Mouse (Mus musculus) gastrocnemius, postnatal 14 days (tissue): ENCODE measurements around the gene Hoxb5. TPM values are rescaled to one million over a fixed set of nuclear protein-coding genes. Genes with fewer than 3 reads are reported as not detected.

Experiments used
- DNase-seq: peaks from one replicate; pipeline ENCODE4 v3.0.0; 2021; ENCODE audit warnings: mixed read lengths
- intact Hi-C: fragments of 180-260 bp; cut with DNase I; formaldehyde crosslinking; loops from one replicate; pipeline ENCODE4 v1.15.1; 2025; ENCODE audit warnings: low total_unique reads
- total RNA-seq, 2 experiments: library from RNA; stranded (reverse); gene quantifications; 2 replicates each; pipeline ENCODE4 v1.2.3; 2021

The Hoxb5 gene
- total RNA-seq, 2 experiments from 2014 or later: 0.90 to 0.91 TPM

DNA sequence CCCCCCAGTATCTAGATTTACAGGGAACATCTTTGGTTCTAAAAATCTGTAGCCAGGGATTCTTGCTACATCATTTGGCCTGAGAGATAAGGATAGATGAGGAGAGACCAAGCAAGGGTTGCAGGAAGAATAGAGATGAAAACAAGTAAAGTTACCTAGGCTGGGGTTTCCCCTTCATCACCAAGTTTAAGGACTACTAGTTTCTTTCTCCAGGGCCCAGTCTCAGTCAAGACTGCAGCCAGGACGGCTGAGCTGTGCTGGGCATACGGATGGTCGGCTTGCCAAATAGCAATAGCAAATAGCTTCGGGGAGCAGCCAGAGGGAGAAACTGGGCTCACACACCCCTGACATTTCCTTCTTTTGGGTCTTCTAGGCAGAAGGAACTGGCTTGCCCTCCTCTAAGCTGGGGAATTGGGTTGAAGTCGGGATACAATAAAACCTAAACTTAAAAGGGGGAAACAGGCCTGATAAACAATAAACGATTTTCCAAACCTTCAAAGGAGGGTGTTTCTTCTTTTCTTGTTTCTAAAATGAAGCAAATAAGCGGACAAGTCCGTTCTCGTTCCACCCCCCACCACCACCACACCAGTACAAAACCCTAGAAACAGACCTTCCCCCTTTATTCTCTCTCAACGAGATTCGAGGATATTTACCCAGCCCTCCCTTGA, 5.0 kb upstream of the Hoxb5 start:
- no peak for DNase-seq
- intact Hi-C loops: no loop called here

DNA sequence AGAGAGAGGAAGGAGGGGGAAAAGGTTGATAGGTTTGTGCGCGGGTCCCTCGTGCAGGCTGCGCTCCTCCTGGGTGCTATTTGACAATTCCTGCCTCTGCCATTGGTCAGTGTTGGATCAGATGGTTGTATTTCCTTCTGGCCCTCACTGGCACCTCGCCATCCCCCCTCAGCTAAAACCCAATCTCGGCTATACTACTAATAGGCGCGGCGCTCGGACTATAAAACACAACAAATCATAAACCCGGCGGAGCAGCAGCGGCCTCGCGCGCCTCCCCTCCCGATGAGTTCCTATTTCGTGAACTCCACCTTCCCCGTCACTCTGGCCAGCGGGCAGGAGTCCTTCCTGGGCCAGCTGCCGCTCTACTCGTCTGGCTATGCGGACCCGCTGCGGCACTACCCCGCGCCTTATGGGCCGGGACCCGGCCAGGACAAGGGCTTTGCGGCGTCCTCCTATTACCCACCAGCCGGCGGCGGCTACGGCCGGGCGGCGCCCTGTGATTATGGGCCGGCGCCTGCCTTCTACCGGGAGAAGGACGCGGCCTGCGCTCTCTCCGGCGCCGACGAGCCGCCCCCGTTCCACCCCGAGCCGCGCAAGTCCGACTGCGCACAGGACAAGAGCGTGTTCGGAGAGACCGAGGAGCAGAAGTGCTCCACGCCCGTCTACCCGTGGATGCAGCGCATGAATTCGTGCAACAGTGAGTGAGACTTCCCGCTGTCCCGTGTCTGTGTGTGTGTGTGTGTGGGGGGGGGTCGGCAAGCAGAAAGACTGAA, 4.1 kb upstream of the Hoxb5 start:
- intact Hi-C loops: no loop called here
- no peak for DNase-seq

DNA sequence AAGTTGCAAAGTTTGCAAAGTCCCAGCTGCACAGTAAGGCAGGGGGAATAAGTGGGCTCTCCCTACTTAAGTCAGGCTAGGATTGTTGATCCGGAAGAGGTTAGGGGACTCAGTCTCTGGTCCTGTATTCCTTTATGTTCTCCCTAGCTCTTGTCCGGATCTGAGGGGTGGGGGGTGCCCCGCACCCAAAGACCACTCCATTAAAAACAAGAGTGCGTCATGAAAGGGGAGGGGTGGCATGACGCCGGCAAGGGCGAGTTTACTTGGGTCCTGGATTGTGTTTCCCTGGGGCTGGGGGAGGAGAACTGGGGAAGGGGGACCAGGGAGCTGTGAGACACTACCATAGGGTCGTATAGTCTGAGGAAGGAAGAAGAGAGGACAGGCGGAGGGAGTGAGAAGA, 3.4 kb upstream of the Hoxb5 start:
- DNase-seq: no peak
- intact Hi-C loops: loop anchor here (5.0 to 10.0 kb wide), 2 partner anchors 105 to 238 kb away; no protein-coding TSS in a partner anchor

DNA sequence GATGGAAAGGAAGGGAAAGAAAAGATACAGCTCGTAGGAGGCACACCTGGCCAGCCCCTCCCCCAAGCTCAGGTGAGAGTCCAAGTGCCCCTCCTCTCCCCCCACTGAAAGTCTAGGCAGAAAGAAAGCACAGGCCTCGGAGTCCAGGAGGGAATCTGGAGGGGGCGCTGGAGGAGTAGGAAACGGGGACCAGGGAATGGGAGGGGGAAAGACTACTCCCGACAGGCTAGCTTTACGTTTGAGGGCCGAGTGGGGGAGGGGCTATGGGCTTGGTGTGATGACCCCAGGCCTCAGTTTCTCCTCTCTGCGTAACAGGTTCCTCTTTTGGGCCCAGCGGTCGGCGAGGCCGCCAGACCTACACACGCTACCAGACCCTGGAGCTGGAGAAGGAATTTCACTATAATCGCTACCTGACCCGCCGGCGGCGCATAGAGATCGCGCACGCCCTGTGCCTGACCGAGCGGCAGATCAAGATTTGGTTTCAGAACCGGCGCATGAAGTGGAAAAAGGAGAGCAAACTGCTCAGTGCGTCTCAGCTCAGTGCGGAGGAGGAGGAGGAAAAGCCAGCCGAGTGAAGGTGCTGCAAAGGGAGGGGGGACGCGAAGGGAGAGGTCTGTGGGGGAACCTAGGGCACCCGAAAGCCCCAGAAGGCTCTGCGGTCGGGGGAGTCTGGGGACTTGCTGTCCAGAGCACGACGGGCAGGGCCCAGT, 2.6 kb upstream of the Hoxb5 start:
- DNase-seq: no peak
- intact Hi-C loops: loop anchor here (5.0 to 10.0 kb wide), 2 partner anchors 104 to 237 kb away; no protein-coding TSS in a partner anchor

DNA sequence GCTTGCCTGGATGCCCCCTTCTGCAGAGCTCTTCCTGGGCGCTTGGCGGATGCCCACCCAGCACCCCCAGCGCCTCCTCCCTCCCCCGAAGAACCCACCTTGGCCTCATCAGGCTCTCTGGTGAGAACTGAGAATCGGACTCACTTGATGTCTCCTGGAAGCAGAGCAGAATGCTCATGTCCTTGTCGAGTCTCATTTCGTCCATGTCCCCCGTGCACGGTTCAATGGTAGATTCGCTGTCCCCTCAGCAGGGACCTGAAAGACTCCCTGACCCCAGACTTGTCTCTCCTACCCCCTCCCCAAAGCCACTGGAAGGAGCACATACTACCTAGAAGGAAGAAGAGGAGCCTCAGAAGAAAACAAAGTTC, 2.1 kb upstream of the Hoxb5 start:
- no peak for DNase-seq
- intact Hi-C loops: loop anchor here (5.0 to 10.0 kb wide), 2 partner anchors 104 to 236 kb away; no protein-coding TSS in a partner anchor

DNA sequence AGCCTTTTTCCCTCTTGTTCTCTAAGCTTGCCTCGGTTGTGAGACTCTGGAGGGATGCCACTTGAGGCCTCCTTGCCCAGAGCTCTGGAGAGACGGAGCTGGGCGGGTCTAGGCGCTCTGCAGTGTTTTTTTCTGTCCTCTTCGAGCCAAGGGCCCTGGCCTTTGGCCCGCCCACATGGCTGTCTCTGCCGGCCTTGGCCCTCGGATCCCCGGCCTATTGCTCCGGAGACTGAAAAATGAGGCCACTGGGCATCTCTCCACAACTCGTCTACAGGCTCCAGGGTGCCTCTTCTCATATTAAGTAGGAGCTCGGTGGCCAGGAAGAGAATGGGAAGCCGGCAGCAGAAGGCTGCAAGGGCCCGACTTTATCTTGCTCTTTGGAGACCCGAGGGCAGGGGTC, 1.3 kb upstream of the Hoxb5 start:
- no peak for DNase-seq
- intact Hi-C loops: loop anchor here (5.0 to 10.0 kb wide), 2 partner anchors 103 to 235 kb away; no protein-coding TSS in a partner anchor

DNA sequence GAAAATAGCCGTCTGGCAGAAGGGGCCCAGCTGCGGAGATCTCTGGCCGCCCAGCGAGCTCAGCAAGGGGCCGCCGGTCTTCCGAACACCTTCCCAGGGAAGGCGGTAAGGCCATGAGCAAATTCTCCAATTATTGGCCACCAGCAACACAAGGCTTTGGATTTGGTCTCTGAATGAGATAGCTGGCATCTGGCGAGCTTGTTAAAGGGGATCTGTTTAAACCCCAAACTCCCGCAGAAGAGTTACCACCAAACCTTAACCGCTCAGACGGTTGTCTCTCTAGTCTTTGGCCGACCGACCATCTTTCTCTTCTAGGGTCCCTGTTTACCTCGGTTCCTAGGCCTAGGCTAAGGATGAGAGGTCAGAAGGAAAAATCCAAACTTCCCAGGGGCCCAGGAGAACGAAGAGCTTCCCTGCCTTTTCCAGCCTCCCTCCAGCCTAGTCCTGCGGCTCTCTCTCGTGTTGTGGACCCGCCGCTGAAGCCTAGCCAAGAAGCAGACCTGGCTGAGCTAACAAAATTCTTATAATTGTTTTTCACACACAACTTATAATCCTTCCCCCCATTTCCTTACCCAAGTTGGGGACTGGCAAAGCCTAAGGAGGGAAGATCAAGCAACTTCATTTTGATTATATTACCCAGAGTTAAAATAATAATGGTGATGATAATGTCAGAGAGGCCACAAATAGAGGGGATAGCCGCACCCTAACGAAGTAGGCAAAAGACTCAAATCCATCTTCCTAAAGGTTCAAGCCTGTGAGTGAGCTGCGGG, 570 bp upstream of the Hoxb5 start:
- DNase-seq: no peak
- intact Hi-C loops: loop anchor here (5.0 to 10.0 kb wide), 2 partner anchors 102 to 235 kb away; no protein-coding TSS in a partner anchor

DNA sequence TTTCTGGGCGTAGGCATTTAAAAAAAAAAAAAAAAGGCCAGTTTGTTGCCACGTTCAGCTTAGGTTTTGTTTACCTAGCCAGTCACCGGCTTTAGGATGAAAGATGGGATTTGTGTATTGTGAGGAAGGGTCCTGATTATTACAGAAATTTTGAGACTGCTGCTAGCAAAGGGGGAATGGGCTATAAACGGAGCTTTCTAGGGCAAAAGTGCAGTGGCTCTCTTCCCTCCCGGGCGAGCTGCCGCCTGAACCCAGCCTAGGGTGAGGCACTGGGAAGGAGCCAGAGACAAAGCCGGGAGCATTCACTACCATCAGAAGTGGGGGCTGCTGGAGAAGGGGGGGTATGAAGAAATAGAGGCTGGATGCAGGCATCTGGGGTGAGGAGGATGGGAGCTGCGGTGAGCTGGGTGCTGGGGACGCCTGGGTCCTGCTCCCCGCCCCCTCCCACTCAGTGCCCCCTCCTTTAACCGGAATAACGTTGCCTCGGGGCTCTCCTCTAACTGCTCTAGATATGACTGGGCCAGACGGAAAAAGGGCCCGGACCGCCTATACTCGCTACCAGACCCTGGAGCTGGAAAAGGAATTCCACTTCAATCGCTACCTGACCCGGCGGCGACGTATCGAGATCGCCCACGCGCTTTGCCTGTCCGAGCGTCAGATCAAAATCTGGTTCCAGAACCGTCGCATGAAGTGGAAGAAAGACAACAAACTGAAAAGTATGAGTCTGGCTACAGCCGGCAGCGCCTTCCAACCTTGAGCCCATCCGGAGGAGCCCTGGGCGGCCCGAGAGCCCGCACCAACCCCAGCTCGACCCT, 1.5 kb downstream of the Hoxb5 start:
- DNase-seq: no peak
- intact Hi-C loops: loop anchor here (5.0 to 10.0 kb wide), 2 partner anchors 100 to 233 kb away; no protein-coding TSS in a partner anchor

DNA sequence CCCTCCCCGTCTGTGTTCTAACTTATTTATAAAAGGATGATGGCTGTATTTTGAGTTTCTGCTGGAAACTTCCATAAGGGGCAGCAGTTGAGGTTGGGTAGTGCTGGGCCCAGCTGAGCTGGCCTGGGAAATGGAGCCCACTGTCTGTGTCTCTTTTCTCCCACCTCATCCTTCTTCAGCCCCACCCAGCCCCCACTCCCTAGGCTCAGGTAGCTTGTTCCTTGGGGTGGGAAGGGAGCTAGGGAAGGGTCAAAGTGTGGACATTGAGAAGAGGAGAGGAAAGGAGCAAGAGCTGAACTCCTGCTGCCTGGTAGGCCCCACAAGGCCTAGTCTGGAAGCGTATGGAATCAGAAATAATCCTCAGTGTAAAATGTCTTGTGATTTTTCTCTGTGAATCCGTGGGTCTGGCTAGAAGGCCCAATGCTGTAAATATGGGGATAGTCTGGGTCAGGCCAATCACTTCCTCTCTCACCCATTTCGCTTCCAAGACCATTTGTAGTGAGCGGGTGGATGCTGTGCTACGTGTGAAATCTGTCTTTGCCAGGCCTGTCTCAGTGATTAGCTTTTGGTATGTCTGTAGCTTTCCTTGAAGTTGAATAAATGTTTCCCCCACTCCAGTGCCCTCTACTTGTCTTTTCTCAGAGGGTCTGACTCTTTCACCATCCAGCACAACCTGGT, 2.5 kb downstream of the Hoxb5 start:
- DNase-seq: no peak
- intact Hi-C loops: loop anchor here (10.0 kb wide), 1 partner anchor 99 kb away; no protein-coding TSS in a partner anchor

DNA sequence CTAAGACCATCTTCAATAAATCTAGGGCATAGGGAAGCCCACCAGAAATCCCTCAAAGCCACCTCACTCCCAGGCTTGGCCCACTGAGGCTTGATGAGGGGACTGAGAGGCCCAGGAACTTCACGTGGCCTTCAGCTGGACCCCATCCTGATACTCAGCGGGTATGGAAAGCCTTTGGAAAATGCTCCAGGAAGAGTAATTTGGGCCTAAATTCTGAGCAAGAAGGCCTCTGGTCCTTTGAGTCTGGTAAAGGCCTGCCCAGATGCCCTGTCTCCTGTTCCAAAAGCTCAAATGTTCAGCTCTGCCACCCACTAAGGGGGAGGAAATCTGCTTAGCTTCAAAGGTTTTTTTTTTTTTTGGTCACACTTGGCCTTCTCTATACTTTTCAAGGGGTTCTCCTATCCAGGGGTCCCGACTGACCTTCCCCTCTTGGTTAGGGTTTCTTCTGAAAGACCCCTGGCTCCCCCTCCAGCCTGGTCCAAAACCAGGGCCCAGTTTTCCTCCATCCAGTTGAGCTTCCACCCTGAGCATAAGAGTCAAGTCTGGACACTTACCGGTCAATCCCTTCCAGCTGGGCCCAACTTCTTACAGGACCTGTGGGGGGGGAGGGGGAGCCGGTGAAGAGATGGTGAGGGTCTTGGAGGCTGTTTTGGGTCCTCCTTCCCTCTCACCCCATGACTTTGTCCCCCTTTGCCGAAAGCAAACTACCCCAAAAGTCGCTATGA, 3.2 kb downstream of the Hoxb5 start:
- intact Hi-C loops: loop anchor here (10.0 kb wide), 1 partner anchor 98 kb away; no protein-coding TSS in a partner anchor
- DNase-seq: no peak

DNA sequence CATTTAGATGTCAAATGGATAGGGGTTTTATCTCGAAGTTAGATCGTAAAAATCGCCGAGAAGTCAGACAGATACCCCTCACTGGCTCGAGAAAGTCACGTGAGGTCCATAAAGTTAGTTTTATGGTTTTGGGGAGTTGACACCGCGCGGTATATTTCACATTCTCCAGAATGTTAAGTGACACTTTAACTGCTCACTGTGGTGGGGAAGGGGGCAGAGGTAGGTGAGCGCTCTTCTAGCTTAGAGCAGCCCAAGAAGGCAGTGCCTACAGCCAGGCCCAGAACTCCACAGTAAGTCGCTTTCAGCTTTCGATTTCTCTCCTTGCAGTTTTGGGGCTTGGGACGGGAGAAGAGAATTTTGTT, 3.8 kb downstream of the Hoxb5 start:
- DNase-seq: no peak
- intact Hi-C loops: loop anchor here (10.0 kb wide), 1 partner anchor 98 kb away; no protein-coding TSS in a partner anchor

DNA sequence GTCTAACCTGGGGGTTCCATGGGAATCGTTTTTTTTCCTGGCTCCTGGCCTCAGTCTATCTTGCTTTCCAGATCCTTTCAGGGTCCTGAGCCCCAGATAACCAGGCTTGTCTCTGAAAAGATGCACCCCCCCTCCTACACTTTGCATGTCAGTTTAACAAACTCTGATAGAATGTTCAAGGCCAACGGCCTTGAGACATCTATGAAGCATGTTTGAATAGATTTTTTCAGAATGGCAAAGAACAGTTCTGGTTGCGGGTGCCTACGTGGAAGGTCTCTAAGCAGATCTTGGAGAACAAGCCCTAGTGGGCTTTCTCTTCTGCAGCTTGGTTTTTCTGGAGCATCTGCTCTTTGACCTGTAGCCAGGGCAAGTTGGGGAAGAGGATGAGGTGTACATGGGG, 5.6 kb downstream of the Hoxb5 start:
- intact Hi-C loops: loop anchor here (10.0 kb wide), 1 partner anchor 96 kb away; no protein-coding TSS in a partner anchor
- DNase-seq: no peak

DNA sequence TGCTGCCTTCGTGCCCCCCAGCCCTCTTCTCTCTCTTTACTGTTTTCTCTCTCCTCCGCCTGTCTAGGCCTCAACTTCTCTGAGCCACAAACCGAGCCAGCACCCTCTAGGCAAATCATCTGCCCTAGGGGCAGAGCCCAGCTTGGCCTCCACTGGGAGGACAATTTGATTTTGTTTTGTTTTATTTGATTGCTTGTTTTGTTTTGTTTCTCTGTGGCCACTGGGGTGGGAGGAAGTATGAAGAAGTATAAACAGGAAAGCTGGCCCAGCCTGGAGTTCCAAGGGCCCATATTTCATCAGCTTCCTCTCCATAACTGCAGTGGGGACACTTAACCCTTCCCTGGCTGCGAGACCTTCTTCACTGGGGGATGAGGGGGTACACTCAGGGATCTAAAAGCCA, 6.2 kb downstream of the Hoxb5 start:
- no peak for DNase-seq
- intact Hi-C loops: loop anchor here (10.0 kb wide), 1 partner anchor 96 kb away; no protein-coding TSS in a partner anchor

DNA sequence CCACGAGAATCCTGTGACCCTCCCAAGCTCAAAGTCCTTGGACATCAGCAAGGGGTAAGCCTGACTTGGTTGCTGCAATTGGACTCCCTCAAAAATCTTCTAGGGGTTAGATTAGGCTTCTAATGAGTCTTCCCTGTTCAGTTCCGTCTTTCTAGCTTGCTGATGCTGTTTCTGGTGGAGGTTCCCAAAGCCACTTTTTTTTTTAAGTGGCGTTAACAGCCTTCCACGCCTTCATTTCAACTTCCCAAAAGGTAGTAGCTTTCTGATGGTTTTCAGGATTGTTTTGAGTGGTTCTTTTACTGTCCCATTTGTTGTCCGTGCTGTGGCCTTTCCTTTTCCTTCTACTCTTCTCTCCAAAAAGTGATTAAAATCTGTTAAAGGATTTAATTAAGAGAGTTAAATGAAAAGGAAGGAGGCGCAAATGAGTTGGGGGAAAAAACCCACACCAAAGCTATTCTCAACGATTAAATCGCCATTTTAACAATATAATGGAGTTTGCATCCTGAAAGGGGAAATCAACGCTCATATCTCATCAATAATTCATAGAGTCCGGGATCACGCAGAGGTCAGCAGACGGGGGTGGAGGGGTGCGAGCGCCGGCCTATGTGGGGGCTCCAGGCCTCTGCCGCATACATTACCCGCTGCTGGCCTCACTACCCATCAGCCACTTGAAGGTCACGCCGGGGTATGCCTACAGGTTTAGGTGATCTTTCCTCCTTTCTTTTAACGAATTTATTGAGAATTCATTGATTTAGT, 7.2 kb downstream of the Hoxb5 start:
- intact Hi-C loops: loop anchor here (5.0 kb wide), 1 partner anchor 242 kb away; no protein-coding TSS in a partner anchor
- DNase-seq: no peak

DNA sequence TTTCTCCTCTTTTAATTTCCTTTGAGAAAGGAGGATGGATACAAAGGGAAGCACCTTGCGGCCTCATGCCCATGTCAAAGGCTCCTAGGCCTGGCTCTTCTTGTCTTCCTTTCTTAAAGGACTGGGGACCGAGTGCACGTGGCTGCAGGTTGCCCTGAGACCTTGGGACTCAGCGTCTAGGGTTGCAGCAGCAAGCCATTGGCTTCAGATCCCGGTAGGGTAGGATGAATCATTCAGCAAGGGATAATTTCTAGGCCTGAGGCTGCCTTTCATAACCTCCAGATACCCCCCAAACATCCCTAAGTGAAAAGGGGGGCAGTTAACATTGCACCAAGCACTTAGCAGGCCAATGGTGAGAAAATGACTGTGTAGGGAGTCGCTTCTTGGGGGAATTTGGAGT, 8.0 kb downstream of the Hoxb5 start:
- no peak for DNase-seq
- intact Hi-C loops: loop anchor here (5.0 kb wide), 1 partner anchor 241 kb away; no protein-coding TSS in a partner anchor
